Mouse (Mus musculus) B cell, adult 67 days (primary cell): ENCODE data around the gene Zfp770. TPM values are rescaled to one million over a fixed set of nuclear protein-coding genes. Genes with fewer than 3 reads are reported as not detected.

ENCODE experiments used
- total RNA-seq, 2 experiments: library from RNA; stranded (reverse); gene quantifications; 4 replicates each; pipeline ENCODE4 v1.2.4; 2023

The Zfp770 gene
- 10 to 100 TPM in 1 of 2 experiments, 1 to 10 TPM in 1; 9.3 to 13.1 TPM for total RNA-seq

GRCm38 (mm10) chr2:114200932-114201559 is at the start of gene Zfp770:
TSS of gene Zfp770 (minus strand) at chr2:114201469.

GRCm38 (mm10) chr2:114186924-114187323 is 14.3 kb downstream of the Zfp770 start, which contains the start of gene Aqr:
TSS of gene Aqr (minus strand) at chr2:114187024.

Other genes with a start within 250 kb of the Zfp770 start
- not detected for gene Gjd2, start 187.8 kb downstream of the Zfp770 start, total RNA-seq
- gene Actc1, start 147.9 kb downstream of the Zfp770 start, total RNA-seq = not detected
- 10 to 100 TPM; 72.4 to 76.0 TPM for gene Aqr, start 14.4 kb downstream of the Zfp770 start, total RNA-seq